Mouse (Mus musculus): Measurements from ENCODE around the gene Rimbp3. TPM values are rescaled to one million over a fixed set of nuclear protein-coding genes. Genes with fewer than 3 reads are reported as not detected.

Gene Rimbp3
- polyA plus RNA-seq (2014; fragmentation: Illumina TruSeq; extraction: RNeasy Lipid Tissue Mini Kit (QIAGEN cat#74804); ENCODE audit: low read depth, low replicate concordance): 4.1 TPM

DNA sequence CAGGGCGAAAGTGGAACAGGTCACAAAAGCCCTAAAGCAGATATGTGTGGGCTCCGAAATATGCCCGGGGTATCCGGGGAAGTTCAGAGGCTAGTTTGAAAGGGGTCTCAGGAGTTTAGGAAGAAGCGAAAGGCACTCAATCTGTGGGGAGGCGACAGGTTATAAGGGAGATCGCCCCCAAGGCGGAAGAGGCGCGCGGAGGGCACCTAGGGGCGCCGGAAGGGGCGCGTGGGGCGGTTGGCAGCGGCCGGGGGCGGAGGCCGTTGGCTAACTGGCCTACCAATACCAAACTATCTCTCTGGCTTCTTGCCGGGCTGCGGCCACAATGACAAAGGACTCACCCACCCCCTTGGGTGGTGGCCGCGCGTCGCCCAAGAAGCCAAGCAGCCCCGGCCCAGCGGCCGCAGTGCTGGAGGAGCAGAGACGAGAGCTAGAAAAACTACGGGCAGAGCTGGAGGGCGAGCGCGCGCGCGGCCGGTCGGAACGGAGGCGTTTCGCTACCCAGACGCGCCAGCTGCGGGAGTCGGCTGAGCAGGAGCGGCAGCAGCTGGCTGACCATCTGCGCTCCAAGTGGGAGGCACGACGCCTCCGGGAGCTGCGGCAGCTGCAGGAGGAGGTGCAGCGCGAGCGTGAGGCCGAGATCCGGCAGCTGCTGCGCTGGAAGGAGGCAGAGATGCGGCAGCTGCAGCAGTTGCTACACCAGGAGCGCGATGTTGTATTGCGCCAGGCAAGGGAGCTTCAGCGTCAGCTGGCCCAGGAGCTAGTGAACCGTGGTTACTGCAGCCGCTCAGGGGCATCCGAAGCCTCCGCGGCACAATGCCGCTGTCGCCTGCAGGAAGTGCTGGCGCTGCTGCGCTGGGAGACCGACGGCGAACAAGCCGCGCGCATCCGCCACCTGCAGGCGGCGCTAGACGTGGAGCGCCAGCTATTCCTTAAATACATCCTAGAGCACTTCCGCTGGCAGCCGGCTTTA is at the start of gene Rimbp3:
Gene Rimbp3, plus strand, starts transcription at position 215 of the 973 bp plus-strand sequence.

DNA sequence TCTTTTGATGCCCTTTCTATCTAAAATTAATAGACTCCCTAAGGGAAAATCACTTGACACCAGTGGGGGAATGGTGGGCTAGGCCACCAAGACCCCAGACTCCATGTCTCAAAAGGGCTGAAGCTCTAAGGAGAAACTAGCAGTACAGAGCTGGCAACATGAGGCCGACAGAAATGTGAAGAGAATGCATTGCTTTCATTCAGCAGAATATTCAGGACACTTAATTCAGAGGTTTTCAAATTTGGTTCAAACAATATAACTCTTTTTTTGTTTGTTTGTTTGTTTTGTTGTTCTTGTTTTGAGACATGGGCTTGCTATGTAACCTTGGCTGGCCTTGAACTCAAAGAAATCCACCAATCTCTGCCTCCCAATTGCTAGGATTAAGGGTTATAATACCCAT is 5.9 kb upstream of the Rimbp3 start, which contains the start of gene Ube2l3:
Gene Ube2l3, minus strand, starts transcription at position 101 of the 400 bp plus-strand sequence.

DNA sequence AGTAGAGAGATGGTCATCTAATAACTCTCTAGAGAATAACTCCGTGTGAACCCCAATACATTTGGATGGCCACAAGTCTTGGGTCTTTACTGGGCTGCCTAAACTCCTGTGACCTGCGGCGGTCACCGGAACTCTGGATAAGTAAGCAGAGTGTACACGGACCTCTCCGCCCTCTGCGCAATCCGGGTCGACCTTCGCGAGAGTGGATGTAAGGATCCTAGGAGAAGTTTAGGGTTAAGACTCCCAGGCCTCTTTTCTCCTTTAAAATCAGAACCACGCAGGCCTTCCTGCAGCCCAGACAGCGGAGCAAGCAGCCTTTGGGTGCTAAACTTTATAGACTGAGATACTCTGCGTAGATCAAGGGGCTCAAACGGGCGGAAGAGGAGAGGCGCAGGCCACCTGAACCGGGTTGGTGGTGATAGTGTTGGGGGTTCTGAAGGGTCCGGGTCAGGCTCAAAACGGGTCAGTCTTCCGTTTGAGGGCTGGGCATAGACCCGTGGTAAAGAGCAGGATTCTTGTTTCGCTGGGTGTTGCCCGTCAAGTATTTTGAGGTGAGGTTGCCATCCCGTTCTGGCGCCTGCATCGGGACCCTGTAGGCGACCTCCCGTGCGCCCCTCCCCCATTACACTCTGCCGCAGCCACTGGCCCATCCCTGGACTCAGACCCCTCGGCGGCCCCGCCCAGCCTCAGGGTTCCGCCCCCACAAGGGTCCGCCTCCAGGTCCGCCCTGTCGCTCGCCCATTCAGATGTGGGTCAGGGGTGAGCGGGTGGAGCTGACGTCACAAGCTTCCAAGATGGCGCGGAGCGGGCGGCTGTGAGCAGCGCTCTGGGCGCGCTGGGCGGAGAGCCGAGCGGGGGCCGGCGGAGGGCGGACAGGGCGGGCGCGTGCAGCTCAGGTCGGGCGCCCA is 24.6 kb downstream of the Rimbp3 start, which contains the start of gene Hic2:
Gene Hic2, plus strand, starts transcription at position 779 of the 908 bp plus-strand sequence.

Other genes starting within 250 kb of the Rimbp3 start
- 101 TPM for gene Mapk1, start 225.2 kb upstream of the Rimbp3 start, polyA plus RNA-seq (2014; fragmentation: Illumina TruSeq; extraction: RNeasy Lipid Tissue Mini Kit (QIAGEN cat#74804); ENCODE audit: low read depth, low replicate concordance)
- 9.1 TPM for gene Ypel1, start 138.9 kb upstream of the Rimbp3 start, polyA plus RNA-seq (2014; fragmentation: Illumina TruSeq; extraction: RNeasy Lipid Tissue Mini Kit (QIAGEN cat#74804); ENCODE audit: low read depth, low replicate concordance)
- gene Ppil2, start 97.3 kb upstream of the Rimbp3 start, polyA plus RNA-seq (2014; fragmentation: Illumina TruSeq; extraction: RNeasy Lipid Tissue Mini Kit (QIAGEN cat#74804); ENCODE audit: low read depth, low replicate concordance): 61.7 TPM
- gene 2610318N02Rik, start 83.4 kb upstream of the Rimbp3 start, polyA plus RNA-seq (2014; fragmentation: Illumina TruSeq; extraction: RNeasy Lipid Tissue Mini Kit (QIAGEN cat#74804); ENCODE audit: low read depth, low replicate concordance): 33.2 TPM
- 116 TPM for gene Sdf2l1, start 76.2 kb upstream of the Rimbp3 start, polyA plus RNA-seq (2014; fragmentation: Illumina TruSeq; extraction: RNeasy Lipid Tissue Mini Kit (QIAGEN cat#74804); ENCODE audit: low read depth, low replicate concordance)
- gene Ydjc, start 64.0 kb upstream of the Rimbp3 start, polyA plus RNA-seq (2014; fragmentation: Illumina TruSeq; extraction: RNeasy Lipid Tissue Mini Kit (QIAGEN cat#74804); ENCODE audit: low read depth, low replicate concordance): 3.0 TPM
- 3.8 TPM for gene Ccdc116, start 61.4 kb upstream of the Rimbp3 start, polyA plus RNA-seq (2014; fragmentation: Illumina TruSeq; extraction: RNeasy Lipid Tissue Mini Kit (QIAGEN cat#74804); ENCODE audit: low read depth, low replicate concordance)
- gene Ube2l3, start 6.0 kb upstream of the Rimbp3 start, polyA plus RNA-seq (2014; fragmentation: Illumina TruSeq; extraction: RNeasy Lipid Tissue Mini Kit (QIAGEN cat#74804); ENCODE audit: low read depth, low replicate concordance): 118 TPM
- 2.4 TPM for gene Hic2, start 25.0 kb downstream of the Rimbp3 start, polyA plus RNA-seq (2014; fragmentation: Illumina TruSeq; extraction: RNeasy Lipid Tissue Mini Kit (QIAGEN cat#74804); ENCODE audit: low read depth, low replicate concordance)
- gene Tmem191c, start 67.5 kb downstream of the Rimbp3 start, polyA plus RNA-seq (2014; fragmentation: Illumina TruSeq; extraction: RNeasy Lipid Tissue Mini Kit (QIAGEN cat#74804); ENCODE audit: low read depth, low replicate concordance): 25.0 TPM
- not detected for gene Serpind1, start 122.8 kb downstream of the Rimbp3 start, polyA plus RNA-seq (2014; fragmentation: Illumina TruSeq; extraction: RNeasy Lipid Tissue Mini Kit (QIAGEN cat#74804); ENCODE audit: low read depth, low replicate concordance)
- 29.0 TPM for gene Snap29, start 197.4 kb downstream of the Rimbp3 start, polyA plus RNA-seq (2014; fragmentation: Illumina TruSeq; extraction: RNeasy Lipid Tissue Mini Kit (QIAGEN cat#74804); ENCODE audit: low read depth, low replicate concordance)
- 71.9 TPM for gene Pi4ka, start 197.7 kb downstream of the Rimbp3 start, polyA plus RNA-seq (2014; fragmentation: Illumina TruSeq; extraction: RNeasy Lipid Tissue Mini Kit (QIAGEN cat#74804); ENCODE audit: low read depth, low replicate concordance)
- gene Crkl, start 243.4 kb downstream of the Rimbp3 start, polyA plus RNA-seq (2014; fragmentation: Illumina TruSeq; extraction: RNeasy Lipid Tissue Mini Kit (QIAGEN cat#74804); ENCODE audit: low read depth, low replicate concordance): 16.4 TPM

Data from adipose tissue, adult 10 weeks (tissue).